Mouse (Mus musculus): ENCODE measurements around the gene Sema5b. TPM values are rescaled to one million over a fixed set of nuclear protein-coding genes. Genes with fewer than 3 reads are reported as not detected.
A peak's percentile ranks its signal among the peaks of the same experiment; 100 is the strongest.

Gene Sema5b
- total and polyA plus RNA-seq, 2 experiments, result 0.37 to 0.62 TPM

DNA sequence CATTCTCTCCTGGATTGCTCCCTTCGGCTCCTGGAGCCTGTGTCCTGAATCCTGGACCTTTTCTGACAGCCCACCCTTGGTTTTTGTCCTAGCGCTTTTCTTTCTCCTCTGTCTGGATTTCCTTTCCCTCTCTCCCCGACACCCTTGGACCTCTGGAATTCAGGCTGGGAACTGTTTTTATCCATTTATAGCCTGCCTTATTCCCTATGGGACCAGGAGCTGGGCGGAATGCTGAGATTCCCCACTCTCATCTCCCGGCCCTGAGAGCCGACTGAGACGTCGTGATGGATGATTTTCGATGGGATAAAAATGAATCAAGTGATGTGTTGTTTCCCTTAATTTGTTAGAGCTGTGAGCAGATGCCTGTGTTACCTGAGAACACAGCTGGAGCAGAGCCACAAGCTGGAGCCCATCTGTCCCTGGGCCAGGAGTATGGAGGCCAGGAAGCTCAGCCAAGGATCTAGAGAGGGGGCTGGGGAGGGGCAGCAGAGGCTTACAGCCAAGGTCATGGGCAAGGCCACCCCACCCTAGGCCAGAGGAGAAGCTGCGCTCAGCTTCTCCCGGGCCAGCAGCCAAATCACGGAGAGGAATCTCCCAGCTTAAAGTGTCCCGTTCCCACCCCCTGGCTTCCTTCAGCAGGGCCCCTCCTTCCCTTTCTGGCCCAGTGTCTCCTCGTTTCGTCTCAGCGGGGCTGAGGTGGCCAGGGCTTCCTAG is 89.7 kb downstream of the Sema5b start:
- no peak overlapping the region for H3K9ac ChIP-seq (ENCODE audit: low read depth, low read length)
- H3K4me1 ChIP-seq (ENCODE audit: control insufficient read depth, insufficient read depth, low read length), result peaks cover 20% of the 10 kb centered on the region
- H3K36me3 ChIP-seq (ENCODE audit: control insufficient read depth, insufficient read depth, low read length), result no peaks in the 10 kb centered on the region
- no peaks in the 10 kb centered on the region for H3K79me2 ChIP-seq (ENCODE audit: control insufficient read depth, insufficient read depth, low read length)
- WGBS, result 78% methylated on average over 16 of the region's 16 CpGs
- H3K27ac ChIP-seq (replicated peaks; ENCODE audit: insufficient read depth, low read depth, low read length), result no peak overlapping the region
- no peak for DNase-seq (ENCODE audit: extremely low read depth, low read depth, low spot score)
- TF ChIP-seq POLR2A (IDR thresholded peaks at IDR 0.05; ENCODE audit: extremely low read depth, insufficient read depth, low read length) (no peak), CTCF (IDR thresholded peaks at IDR 0.05; ENCODE audit: low read depth, low read length) (no peak)
- no peak overlapping the region for H3K4me3 ChIP-seq (ENCODE audit: insufficient read depth, low read depth, low read length)
- H3K27me3 ChIP-seq (ENCODE audit: control insufficient read depth, insufficient read depth, low read length), result no peaks in the 10 kb centered on the region

DNA sequence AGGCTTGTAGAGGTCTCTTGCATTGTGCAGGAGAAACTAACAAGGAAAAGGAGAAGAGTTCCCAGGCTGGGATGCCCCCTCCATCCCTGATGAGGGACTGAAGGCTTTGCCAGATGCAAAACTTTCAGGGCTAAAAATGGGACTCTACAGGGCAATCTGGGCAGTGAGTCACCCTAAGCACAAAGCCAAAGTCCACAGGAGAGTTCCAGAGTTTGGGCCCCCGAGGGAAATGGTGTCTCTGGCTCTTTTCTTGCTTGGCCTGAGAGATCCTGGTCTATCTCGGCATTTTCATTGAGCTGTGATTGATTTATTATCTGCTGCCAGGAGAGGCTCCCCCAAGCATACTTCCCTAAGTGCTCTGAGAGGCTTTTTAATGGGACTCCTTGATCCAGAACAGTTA is 92.1 kb downstream of the Sema5b start:
- TF ChIP-seq CTCF (IDR thresholded peaks at IDR 0.05; ENCODE audit: low read depth, low read length), result no peak
- no peak for TF ChIP-seq POLR2A (IDR thresholded peaks at IDR 0.05; ENCODE audit: extremely low read depth, insufficient read depth, low read length)
- DNase-seq (ENCODE audit: extremely low read depth, low read depth, low spot score), result peak; percentile 66
- Histone ChIP-seq H3K36me3 (ENCODE audit: control insufficient read depth, insufficient read depth, low read length) (no peaks in the 10 kb centered on the region), H3K4me3 (ENCODE audit: insufficient read depth, low read depth, low read length) (no peak overlapping the region), H3K9ac (ENCODE audit: low read depth, low read length) (no peak overlapping the region), H3K27me3 (ENCODE audit: control insufficient read depth, insufficient read depth, low read length) (no peaks in the 10 kb centered on the region), H3K27ac (replicated peaks; ENCODE audit: insufficient read depth, low read depth, low read length) (no peak overlapping the region), H3K4me1 (ENCODE audit: control insufficient read depth, insufficient read depth, low read length) (peaks cover 20% of the 10 kb centered on the region), H3K79me2 (ENCODE audit: control insufficient read depth, insufficient read depth, low read length) (no peaks in the 10 kb centered on the region)
- WGBS, result 5% methylated on average over 2 of the region's 2 CpGs

DNA sequence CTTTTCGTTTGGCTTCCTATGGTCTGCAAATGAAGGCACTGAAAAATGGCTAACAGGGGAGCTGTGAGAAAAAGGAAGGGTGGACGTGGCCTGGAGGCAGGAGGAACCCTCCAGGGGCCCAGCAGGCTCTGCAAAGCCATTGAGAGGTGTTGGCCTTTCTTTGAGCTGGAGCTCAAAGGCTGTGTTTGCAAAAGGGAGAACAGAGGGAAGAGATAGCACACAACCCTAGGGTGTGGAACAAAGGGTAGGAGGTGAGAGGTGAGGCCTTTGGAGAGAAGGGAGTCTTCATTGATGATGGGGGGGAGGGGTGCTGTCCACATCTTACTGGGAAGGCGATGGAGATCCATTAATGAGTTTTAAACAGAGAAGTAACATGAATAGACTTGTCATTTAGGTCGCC is 94.0 kb downstream of the Sema5b start:
- no peaks in the 10 kb centered on the region for H3K27me3 ChIP-seq (ENCODE audit: control insufficient read depth, insufficient read depth, low read length)
- peak; percentile 84 for DNase-seq (ENCODE audit: extremely low read depth, low read depth, low spot score)
- H3K4me1 ChIP-seq (ENCODE audit: control insufficient read depth, insufficient read depth, low read length), result peaks cover 20% of the 10 kb centered on the region
- H3K4me3 ChIP-seq (ENCODE audit: insufficient read depth, low read depth, low read length), result no peak overlapping the region
- WGBS, result 56% methylated on average over 4 of the region's 4 CpGs
- TF ChIP-seq POLR2A (IDR thresholded peaks at IDR 0.05; ENCODE audit: extremely low read depth, insufficient read depth, low read length) (no peak), CTCF (IDR thresholded peaks at IDR 0.05; ENCODE audit: low read depth, low read length) (no peak)
- no peak overlapping the region for H3K9ac ChIP-seq (ENCODE audit: low read depth, low read length)
- H3K36me3 ChIP-seq (ENCODE audit: control insufficient read depth, insufficient read depth, low read length), result no peaks in the 10 kb centered on the region
- H3K27ac ChIP-seq (replicated peaks; ENCODE audit: insufficient read depth, low read depth, low read length), result peak overlapping the region; percentile 34
- no peaks in the 10 kb centered on the region for H3K79me2 ChIP-seq (ENCODE audit: control insufficient read depth, insufficient read depth, low read length)

DNA sequence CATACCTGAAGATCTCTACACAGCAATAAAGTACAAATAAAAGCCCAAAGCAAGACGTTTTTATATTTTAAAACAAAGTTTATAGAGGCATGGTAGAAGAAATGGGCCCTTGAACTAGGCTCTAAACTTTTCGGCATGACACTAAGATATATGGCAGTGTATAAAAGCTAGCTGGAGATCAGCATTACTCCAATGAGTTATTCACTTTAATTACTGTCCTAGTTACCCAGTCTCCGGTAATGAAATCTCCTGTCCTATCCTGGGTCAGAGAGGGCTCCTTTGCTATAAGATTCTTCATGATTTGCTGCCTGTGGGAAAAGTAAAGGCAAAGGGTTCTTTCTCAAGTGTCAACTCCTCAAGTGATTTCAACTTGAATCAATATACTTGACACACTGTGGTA is 98.6 kb downstream of the Sema5b start:
- Histone ChIP-seq H3K79me2 (ENCODE audit: control insufficient read depth, insufficient read depth, low read length) (no peaks in the 10 kb centered on the region), H3K4me1 (ENCODE audit: control insufficient read depth, insufficient read depth, low read length) (peaks cover 7% of the 10 kb centered on the region), H3K27ac (replicated peaks; ENCODE audit: insufficient read depth, low read depth, low read length) (no peak overlapping the region), H3K4me3 (ENCODE audit: insufficient read depth, low read depth, low read length) (no peak overlapping the region), H3K27me3 (ENCODE audit: control insufficient read depth, insufficient read depth, low read length) (no peaks in the 10 kb centered on the region), H3K9ac (ENCODE audit: low read depth, low read length) (no peak overlapping the region), H3K36me3 (ENCODE audit: control insufficient read depth, insufficient read depth, low read length) (no peaks in the 10 kb centered on the region)
- WGBS, result 75% methylated on average over 3 of the region's 3 CpGs
- TF ChIP-seq POLR2A (IDR thresholded peaks at IDR 0.05; ENCODE audit: extremely low read depth, insufficient read depth, low read length) (no peak), CTCF (IDR thresholded peaks at IDR 0.05; ENCODE audit: low read depth, low read length) (no peak)
- DNase-seq (ENCODE audit: extremely low read depth, low read depth, low spot score), result no peak

DNA sequence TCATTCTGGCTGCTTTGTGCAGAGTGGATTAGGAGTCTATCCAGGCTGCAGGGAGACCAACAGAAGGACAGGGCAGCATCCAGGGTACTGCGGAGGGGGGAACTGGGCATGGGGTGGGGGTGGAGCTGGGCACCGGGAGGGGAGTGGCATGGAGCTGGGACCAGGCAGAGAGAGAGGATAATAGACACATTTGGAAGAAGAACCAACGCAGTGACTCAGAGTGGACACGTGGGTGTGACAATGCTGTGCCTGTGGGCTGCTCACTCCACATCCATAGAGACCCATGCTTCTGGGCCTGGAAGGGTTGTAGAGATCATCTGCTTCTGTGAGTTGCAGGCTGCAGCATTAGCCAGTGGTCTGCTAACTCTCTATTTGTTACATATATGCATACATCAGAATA is 107.9 kb downstream of the Sema5b start:
- no peak for DNase-seq (ENCODE audit: extremely low read depth, low read depth, low spot score)
- Histone ChIP-seq H3K27ac (replicated peaks; ENCODE audit: insufficient read depth, low read depth, low read length) (no peak overlapping the region), H3K27me3 (ENCODE audit: control insufficient read depth, insufficient read depth, low read length) (no peaks in the 10 kb centered on the region), H3K79me2 (ENCODE audit: control insufficient read depth, insufficient read depth, low read length) (no peaks in the 10 kb centered on the region), H3K9ac (ENCODE audit: low read depth, low read length) (no peak overlapping the region), H3K4me3 (ENCODE audit: insufficient read depth, low read depth, low read length) (no peak overlapping the region), H3K36me3 (ENCODE audit: control insufficient read depth, insufficient read depth, low read length) (no peaks in the 10 kb centered on the region), H3K4me1 (ENCODE audit: control insufficient read depth, insufficient read depth, low read length) (no peaks in the 10 kb centered on the region)
- TF ChIP-seq CTCF (IDR thresholded peaks at IDR 0.05; ENCODE audit: low read depth, low read length) (no peak), POLR2A (IDR thresholded peaks at IDR 0.05; ENCODE audit: extremely low read depth, insufficient read depth, low read length) (no peak)
- WGBS, result 89% methylated on average over 4 of the region's 4 CpGs

DNA sequence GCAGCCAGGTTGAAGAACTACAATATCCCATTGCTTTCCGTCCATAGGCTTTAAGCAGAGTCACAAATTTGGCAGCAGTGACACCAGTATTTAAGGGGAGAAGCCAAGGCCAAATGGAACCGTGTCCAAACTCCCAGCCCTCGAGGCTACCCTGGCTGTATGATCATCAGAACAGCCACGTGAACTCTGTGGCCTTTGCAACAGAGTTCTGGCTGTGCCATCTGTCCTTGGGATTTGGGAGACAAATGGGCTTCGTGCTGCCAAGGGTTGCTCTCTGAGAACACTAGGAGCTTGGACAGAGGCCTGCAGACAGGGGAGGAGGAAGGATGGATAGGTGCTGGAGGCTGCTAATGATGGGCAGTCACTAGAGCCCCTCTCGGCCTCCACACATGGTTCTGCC is 111.3 kb downstream of the Sema5b start:
- 28% methylated on average over 6 of the region's 6 CpGs for WGBS
- Histone ChIP-seq H3K4me3 (ENCODE audit: insufficient read depth, low read depth, low read length) (no peak overlapping the region), H3K79me2 (ENCODE audit: control insufficient read depth, insufficient read depth, low read length) (no peaks in the 10 kb centered on the region), H3K27ac (replicated peaks; ENCODE audit: insufficient read depth, low read depth, low read length) (no peak overlapping the region), H3K9ac (ENCODE audit: low read depth, low read length) (no peak overlapping the region), H3K4me1 (ENCODE audit: control insufficient read depth, insufficient read depth, low read length) (no peaks in the 10 kb centered on the region), H3K27me3 (ENCODE audit: control insufficient read depth, insufficient read depth, low read length) (no peaks in the 10 kb centered on the region), H3K36me3 (ENCODE audit: control insufficient read depth, insufficient read depth, low read length) (no peaks in the 10 kb centered on the region)
- TF ChIP-seq CTCF (IDR thresholded peaks at IDR 0.05; ENCODE audit: low read depth, low read length) (no peak), POLR2A (IDR thresholded peaks at IDR 0.05; ENCODE audit: extremely low read depth, insufficient read depth, low read length) (no peak)
- DNase-seq (ENCODE audit: extremely low read depth, low read depth, low spot score), result peak; percentile 90
